Mouse (Mus musculus): ENCODE data around the gene Olfr1322. TPM values are rescaled to one million over a fixed set of nuclear protein-coding genes. Genes with fewer than 3 reads are reported as not detected.

Olfr1322 gene
- not detected for total RNA-seq (2023)

DNA sequence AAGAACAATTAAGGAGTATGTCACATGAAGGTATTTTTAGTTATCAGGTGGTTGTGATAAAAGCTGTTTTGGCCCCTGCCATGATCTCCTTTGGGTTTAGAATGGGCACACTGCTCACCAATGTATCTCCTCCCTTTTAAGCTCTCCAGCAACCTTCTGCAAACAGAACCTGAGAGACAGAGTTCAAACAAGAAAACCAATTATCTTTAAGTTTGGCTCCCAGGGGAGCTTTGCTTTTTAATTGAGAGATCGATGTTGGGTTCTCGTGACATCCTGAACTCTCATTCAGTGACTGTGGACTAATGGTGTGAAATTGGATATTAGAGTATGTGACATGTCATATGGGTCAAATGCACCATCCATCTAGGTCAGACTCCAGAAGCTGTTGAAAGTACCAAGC lies at the start of gene Olfr1322:
Olfr1322 (minus strand) TSS at position 101 of the 400 bp plus-strand sequence.

Other genes with a start within 250 kb of the Olfr1322 start
- gene Olfr1320, start 219.2 kb downstream of the Olfr1322 start, total RNA-seq (2023), result not detected
- gene Olfr1321, start 156.4 kb downstream of the Olfr1322 start, total RNA-seq (2023), result not detected
- not detected for gene Igsf1, start 93.7 kb downstream of the Olfr1322 start, total RNA-seq (2023)
- not detected for gene Olfr1323, start 127.9 kb upstream of the Olfr1322 start, total RNA-seq (2023)